Mouse (Mus musculus) gastrocnemius, adult 8-10 months (tissue): ENCODE results near the gene Haghl. TPM values are rescaled to one million over a fixed set of nuclear protein-coding genes. Genes with fewer than 3 reads are reported as not detected.

Experiments used
- DNase-seq, 2 experiments: peaks; one replicate each; pipeline ENCODE4 v3.0.0; 2022; ENCODE audit warnings: low spot score in 2 of 2
- total RNA-seq, 4 experiments: library from RNA; stranded (reverse); gene quantifications; 2 replicates each; pipeline ENCODE4 v1.2.4; 2022

Gene Haghl
- total RNA-seq, 4 experiments from 2014 or later = 9.4 to 12.1 (median 10.1) TPM

DNA sequence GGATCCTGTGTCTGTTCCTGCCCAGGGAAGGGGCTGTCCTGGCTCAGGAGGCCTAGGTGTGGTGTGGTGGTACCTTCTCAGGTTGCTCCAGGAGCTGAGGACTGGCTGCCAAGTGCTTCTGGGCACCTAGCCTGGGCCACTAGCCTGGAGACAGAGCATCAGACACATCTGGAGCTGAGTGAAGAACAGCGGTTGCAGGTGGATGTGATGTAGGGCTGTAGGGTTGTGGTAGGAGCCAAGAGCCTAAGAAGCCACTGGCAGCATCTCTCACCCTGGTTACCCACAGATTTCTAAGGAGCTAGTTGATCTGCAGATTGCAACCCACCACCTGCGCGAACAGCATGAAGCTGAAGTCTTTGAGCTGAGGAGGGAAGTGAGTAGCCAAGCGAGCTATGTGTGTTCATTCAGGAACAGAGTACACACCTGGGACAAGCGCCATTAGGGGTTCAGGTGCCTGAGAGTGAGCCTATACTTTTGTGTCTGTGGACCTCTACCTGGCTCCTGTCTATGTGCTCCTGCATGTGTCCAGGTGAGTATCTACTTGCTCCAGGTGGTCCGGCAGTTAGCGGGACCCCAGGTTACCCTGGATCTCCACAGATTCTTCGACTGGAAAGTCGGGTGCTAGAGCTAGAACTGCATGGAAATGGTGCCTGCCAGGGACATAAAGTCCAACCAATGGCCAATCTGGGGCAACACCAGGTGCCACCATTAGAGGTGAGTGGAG lies 1.5 kb upstream of the Haghl start:
- DNase-seq = no peak

DNA sequence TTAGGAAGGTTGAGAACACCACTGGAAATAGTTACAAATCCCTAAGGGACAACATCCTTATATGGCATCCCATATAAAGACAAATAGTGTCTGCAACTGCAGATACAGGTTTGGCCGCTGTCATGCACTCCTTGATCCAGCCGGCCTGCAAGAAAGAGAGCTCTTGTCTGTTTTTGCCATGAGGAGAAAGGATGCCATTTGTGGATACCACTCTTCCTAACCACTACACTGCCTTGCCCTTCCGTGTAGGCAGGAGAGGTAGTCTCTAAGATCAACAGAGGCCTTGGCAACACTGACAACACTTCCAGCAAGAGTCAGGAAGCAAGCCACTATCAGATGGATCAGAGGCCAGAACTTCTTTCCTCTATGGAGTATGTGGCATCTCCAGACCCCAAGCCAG lies 807 bp upstream of the Haghl start, which contains the start of gene Ccdc78:
Gene Ccdc78 (plus strand): TSS at position 301 of the 400 bp plus-strand sequence.
- DNase-seq = no peak

DNA sequence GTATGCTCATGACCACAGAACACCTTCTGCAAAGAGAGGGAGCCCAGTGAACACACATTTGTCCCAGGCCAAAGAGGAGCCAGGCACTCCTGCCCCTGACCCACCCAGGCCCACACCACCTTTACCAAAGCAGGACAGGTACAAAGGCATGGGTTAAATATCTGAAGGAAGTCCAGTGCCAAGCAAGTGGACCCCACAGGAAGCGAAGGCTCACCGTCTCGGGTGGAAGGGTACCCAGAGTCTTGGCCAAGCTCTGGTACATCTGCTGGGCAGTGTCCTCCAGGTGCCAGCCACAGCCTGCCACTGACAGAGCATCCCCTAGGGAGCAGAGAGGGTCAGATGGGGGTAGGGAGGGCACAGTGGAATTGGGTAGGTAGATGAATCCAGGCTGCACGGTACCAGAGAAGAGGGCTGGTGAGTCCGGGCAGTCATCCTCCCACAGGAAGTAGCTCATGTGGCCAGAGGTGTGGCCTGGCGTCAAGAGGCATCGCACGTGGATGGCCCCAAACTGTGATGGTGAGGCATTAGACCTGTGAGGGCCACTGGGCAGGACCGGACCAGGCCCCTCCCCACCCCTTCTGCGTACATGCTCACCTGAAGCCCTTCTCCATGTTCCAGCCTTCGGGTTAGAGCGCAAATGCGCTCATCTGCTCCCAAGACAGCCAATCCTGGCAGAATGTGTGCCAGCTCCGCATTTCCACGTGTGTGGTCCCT lies 1.5 kb downstream of the Haghl start:
- DNase-seq = no peak

DNA sequence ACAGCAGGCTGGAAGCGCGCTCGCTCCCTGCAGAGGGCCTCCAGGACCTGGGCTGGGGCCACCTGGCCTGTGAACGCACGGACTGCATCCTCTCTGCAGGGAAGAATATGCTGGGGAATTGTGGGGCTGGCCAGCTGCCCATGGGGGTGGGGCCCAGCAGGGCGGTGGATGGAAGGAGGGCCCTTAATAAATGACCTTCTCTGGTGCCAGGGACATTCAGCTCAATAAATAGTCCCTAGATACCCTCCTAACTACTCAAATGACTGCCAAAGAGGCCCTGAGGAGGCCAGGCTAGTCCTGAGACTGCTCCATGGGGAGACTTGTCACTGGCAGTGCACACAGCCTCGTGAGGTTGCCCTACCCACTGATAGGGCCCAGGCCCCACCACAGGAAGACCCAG lies 2.4 kb downstream of the Haghl start:
- DNase-seq = no peak

DNA sequence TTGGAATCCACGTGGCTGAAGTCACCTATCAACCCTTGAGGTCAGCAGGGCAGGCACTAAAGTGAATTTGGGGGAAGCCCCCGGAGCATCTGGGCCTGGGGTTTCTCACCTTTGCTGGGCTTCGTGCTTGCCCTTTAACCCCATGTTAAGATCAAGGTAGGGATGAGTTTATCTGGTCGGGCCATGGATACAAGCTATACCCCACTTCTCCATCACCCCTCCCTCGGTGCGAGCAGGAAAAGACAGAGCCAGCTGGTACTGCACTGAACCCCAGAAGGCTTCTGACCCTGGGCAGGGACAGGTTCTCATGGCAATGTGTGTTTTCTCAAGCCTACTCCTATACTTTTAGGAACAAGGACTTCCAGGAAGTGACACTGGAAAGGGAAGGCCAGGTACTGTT lies 4.1 kb downstream of the Haghl start:
- DNase-seq = no peak

DNA sequence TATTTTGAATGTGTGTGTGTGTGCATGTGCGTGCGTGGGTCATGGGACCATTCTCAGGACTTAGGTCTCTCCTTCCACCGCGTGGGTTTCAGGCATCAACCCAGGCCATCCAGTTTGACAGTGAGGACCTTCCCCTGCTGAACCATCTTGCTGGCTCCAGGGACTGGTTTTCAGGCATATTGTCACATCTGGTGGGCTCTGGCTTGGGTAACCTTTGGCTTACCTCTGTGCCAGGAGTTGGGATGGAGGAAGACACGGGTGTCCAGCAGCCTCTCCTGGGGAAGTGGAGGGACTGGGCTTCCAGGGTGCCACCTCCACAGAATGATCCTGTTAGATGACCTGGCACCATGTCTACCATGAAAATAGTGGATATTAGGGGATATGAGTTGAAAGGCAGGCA lies 7.5 kb downstream of the Haghl start:
- DNase-seq = no peak

DNA sequence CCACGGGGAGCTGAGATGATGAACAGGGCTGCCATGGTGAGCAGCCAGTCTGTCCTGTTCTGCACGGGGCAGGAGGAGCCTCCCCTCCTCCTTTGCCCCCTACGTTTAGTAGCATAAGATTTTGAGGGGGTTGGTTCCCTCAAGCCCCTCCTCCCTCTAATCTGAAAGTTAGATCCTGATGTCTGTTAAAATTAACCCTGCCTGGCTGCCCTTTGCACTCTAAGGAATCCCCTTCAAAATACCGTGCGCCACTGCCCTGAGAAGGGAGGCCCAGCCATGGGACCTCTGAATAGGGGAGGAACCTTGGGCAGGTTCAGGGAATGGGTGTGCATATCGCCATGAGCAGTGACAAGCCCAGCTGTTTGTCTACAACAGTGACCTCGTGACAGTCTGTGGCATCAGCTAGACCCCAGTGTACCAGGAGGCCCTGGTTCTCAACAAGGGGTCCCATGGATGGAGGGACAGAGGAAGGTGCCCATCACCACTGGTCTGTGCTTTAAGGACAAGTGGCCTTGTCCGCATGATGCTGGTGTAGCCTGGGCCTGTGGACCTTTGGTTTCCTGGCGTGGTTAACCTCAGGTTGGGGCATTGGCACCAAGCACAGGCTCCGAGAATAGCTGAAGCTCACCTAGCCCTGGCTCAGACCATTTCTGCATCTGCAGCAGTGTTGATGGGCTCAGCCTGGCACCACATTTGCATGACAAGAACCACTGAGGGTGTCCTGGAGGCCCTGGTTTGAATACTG lies 10.0 kb downstream of the Haghl start:
- DNase-seq = no peak

DNA sequence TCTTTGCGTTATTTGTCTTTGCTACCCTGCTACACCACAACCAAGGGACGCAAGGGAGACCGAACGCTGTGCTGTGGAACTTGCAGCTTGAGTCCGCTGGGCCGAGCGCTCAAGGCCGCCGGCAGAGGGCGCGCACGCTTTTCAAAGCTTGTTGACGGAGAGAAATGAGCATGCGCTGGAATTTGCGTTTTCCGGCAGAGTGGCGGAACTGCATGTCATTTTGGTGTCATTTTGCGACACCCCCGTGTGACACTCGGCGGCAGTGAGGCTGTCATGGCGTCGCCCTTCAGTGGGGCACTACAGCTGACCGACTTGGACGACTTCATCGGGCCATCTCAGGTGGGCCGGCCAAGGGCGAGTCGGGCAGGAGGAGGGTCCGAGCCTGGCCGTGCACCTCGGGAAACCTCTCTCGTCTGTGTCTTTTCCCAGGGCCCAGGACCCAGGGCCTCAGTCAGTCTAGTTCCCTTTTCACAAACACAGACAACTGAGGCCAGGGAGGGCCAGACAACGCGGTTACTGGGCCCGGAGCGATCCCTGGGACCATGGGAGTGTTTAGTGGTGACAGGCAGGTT lies 11.8 kb downstream of the Haghl start, which contains the start of gene Narfl:
Gene Narfl (plus strand): TSS at position 228 of the 572 bp plus-strand sequence.
- peak; percentile 92 to 94 for DNase-seq

DNA sequence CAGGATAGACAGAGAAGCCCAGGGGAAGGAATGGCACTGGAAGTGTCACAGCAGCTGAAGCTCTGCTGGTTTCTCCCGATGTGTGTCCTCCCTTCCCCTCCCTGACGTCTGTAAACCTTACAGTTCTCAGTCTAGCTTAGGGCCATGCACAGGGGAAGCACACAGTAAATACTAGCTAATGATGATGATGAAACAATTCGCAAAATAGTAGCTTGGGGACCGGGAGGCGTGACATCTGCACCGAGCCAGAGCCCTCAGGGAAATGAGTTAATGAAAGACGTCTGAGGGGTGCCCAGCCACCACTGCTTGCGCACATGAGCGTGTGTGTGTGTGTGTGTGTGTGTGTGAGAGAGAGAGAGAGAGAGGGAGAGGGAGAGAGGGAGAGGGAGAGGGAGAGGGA lies 16.1 kb downstream of the Haghl start:
- no peak for DNase-seq

DNA sequence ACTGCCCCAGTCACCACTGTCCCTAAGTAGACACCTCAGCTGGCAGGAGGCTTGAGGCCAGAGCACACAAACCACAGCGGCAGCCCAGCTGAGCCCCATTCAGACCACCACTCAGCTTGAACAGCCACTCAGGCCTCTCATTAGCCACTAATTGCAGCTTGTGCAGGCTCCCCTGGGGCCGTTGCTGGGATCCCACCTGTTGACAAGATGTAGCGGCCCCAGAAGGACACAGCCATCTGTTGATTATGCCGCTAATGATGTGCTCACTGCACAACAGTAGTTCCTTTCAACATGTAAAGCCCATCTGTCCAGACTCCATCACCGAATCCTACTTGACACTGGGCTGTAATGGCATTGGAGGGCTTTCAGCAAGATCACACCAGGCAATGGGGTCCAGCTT lies 19.6 kb downstream of the Haghl start:
- no peak for DNase-seq

DNA sequence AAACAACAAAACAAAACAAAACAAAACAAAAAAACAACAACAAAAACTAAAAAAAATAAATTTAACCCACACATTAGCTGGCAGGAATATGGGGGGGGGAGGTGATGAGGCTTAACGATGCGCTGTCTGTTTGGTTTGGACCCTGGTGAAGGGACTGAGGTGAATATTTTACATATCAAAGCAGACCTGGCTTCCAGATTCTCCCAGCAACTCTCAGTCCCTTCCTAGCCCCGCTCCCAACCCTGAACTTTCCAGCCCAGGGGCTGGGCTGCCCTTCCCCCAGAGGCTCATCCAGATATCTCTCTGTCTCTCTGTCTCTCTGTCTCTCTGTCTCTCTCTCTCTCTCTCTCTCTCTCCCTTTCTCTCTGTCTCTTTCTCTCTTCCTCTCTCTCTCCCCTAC lies 22.9 kb downstream of the Haghl start:
- no peak for DNase-seq

DNA sequence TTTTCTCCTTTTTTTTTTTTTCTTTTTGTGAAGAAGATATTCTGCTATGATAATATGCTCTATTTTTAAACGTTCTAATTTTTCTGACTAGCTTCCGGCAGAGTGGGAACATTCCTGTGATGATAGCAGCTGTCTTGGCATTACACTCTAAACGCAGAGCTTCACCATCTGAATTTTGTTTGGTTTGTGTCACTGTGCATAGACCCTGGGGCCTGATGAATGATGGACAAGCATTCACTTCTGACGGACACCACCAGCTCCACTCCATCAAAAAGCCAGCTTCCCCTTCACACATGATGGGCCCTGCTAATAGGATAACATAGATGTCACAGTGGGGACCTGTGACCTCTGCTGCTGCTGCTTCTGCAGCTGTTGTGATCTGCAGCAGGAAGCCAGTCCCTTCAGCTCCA lies 23.9 kb downstream of the Haghl start:
- DNase-seq = no peak

DNA sequence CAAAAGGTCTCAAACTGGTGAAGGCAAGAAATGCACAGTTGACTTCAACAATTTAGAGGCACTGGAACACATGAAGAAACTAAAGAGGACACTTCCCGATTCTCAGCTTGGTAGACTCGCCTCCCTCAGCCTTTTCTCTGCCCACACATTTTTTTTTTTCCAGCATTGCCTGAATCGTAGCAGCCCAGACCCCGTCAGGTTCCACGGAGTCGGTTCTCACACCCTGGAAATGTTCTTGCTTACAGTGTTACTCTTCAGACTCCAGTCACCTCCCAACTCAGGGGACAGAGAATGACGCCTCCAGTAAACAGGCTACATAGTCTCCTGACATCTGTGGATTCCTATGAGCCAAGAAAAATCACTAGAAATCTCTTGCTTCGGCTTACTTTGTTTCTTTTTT lies 25.3 kb downstream of the Haghl start:
- DNase-seq = no peak

DNA sequence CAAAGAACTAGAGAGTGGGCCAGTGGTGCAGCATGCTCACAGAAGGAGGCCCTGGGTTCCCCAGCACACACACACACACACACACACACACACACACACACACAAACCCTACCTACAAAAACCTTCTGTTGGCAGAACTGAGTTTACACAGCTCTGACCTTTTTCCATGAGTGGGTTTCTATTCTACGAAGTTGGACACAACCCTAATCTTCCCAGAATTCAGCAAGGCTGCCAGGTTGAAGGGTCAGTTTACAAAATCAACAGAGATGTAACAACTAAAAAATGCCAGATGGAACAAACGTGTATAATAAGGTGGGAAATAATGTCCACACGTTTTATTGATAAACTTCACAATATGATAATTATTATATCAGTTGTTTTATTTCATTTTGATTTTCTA lies 27.8 kb downstream of the Haghl start:
- DNase-seq = no peak

DNA sequence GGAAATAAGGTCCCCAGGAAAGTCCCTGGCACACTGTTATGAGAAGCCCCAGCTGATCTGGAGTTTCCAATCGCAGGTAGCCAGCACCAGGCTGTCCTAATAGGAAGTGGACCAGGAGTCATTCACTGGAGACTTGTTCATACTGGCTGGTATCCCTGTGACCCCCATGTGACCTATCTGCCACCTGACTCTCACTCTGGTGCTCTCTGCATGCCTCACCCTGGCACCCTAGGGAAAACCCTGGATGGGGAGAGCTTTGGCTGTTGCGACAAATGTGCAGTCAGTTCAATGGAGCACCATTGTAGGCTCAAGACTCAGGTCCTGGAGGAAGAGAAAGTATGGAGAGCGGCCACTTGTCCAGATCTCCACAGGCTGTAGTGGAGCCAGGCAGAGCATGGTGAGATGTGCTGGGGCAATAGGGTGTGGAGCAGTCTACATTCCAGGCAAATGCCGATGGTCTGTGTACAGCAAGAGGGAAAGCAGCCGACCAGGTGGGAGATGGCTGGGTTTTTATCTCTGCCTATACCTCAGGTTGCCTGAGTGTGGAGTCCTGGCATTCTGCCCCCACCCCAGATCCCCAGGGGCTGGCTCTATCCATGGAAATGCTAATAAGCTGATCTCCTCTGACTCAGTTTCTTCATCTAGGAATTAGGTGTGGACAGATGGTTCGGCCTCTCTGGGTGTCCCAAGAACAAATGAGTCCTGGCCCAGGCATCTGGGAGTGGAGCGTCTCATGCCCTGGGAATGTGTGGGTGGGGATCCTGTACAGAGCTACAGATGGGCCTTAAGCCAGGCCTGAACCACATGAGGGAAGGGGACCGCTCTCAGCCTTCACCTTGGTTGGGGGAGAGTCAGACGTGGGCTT lies 28.9 kb downstream of the Haghl start:
- DNase-seq = no peak

DNA sequence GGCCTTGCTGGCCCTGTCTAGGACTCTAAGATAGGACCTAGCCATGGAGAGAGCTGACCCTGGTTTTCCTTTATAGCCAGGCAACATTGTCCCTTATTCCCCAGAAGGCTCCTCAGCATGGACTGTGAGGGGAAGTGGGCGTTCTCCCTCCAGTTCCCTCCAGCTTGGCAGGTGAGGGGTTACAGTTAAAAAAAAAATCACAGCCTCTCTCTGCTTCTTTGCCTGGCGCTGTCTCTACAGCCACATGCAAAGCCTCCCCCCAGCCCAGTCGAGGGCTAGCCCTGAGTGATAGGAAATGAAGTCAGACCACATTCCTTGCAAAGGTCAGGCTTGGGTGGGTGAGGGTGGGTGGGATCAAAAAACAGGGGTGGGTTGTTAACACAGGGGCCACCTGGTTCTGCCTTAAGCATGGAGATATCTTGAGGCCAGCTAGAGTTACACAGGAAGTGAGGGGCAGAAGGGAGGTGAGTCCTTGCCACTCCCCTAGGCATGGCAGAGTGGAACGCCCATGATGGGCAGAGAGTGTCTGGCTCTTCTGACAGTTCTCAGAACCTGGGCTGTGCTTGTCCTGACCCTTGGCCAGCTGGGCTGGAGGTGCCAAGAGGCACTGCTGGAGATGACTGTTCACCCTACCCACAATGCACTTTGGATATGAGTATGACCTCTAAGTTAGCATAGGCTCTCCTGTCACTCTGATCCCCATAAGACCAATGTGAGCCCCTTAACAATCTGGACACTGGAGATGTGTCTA lies 29.7 kb downstream of the Haghl start:
- DNase-seq = no peak

DNA sequence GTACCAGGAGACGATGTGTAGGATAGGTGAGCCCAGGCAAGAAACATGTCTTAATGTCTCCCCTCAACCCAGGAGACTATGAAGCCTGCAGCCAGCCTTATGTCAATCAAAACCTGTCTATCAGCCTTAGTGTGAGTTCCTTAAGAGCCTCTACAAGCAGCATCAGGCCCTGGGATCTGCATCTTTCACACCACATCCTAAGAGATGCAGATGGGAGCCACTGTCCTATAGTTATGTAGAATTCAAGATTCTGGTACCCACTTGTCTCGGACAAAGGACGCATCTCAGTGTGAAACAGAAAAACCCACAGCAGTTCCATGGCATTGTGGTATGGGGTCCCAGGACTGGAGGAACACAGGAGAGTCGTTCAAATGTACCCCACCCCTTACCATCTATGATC lies 30.4 kb downstream of the Haghl start:
- DNase-seq = no peak

DNA sequence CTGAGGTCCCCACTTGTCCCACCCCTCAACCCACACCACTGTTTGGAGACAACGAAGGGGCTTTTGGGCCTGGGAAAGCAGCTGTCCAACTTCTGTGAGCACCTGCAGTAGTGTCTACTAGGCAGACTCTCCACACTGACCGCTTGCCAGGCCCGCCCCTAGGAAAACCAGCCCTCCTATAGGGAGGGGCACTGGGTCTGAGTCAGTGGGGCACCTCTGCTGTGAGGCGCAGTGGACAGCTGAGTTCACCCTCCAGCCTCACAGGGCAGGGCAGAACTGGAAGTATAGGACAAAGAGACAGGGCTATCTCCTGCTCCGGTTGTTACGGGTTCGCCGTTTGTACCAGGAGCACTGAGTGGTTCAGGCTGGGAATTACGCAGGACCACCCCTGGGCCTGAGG lies 31.2 kb downstream of the Haghl start, which contains the start of gene Msln:
Gene Msln (minus strand): TSS at position 138 of the 400 bp plus-strand sequence.
- no peak for DNase-seq

DNA sequence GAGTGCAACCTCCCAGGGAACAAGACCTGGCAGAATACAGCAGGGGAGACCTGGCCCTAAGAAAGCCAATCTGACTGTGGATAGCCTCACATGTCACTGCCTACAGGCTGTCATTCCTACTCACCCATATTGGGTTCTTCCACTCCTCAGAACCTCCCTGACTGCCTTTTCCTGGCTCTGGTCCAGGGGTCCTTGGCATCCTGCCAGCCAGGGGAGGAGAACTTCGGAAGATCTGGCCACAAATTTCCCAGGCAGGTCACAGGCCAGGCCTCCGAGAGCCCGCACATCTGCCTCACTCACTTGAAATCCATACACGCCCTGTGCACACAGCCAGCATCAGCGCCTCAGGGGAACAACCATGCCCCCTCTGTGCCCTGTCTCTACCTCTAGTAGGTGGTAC lies 34.0 kb downstream of the Haghl start:
- DNase-seq = no peak

DNA sequence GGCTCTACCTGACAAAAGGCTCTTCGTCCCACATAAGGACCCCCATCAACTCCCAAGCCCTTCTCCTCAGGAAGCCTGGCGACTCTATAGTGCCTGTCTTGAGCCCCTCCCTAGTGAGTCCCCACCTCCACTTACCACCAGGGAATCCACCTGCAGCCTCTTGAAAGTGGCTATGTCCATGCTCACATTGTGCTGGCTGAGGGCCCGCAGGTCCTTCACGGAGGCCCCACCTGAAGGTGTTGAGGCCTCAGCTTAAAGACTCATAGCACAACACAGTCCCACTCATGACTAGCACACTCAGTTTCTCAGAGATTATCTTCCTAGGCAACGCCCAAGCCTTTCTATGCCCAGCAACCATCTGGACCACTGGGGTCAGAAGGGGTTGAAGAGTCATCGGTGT lies 36.2 kb downstream of the Haghl start:
- DNase-seq = no peak
